Mouse (Mus musculus) kidney, postnatal 25 days (tissue): ENCODE measurements at regions not wholly inside any gene's neighbourhood (a gene's known extent, or its start where the extent isn't known, plus 50 kb on each side); places are given as distances from the start of the nearest gene placed in this dataset.

Source experiments
- DNase-seq, 2 experiments: peaks; one replicate each; pipeline ENCODE4 v3.0.0; 2021; ENCODE audit warnings: mixed read lengths in 2 of 2

DNA sequence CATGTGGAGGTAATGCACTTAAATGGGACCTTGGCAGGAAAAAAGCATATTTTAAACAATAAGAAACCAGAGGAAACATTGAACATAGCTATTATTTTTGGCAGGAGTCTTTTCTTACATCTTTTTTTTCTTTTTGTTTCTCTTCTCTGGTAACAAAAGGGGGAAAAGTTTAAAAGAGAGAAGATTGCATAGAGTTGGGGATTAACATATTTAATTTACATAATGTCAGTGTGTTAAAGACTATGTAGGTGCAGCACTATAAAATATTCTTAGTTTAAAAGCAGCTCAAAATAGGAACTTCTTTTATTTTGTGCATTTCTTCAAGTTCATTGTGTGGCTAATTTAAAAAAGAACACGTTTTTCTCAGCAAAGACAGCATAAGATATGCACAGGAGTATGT lies 1087.5 kb downstream of the Cdh11 start:
- DNase-seq = no peak

DNA sequence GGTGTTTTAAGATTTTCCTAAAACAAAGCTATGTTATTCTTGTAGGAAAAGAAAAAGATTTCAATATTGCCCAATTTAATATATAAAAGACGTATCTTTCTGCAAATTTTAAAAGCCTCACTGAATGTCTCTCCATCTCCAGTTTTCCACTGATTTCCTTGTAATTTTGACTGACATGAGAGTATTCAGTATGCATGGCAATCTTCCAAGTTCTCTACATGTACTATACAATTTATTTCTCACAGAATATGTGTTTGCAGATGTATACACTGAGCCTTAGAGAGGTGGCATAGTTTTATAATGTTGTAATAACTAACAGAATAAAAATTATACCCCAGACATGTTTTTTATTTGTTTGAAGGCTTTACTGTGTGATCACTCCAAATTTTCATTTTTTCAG lies 1094.5 kb downstream of the Cdh11 start:
- DNase-seq = no peak

DNA sequence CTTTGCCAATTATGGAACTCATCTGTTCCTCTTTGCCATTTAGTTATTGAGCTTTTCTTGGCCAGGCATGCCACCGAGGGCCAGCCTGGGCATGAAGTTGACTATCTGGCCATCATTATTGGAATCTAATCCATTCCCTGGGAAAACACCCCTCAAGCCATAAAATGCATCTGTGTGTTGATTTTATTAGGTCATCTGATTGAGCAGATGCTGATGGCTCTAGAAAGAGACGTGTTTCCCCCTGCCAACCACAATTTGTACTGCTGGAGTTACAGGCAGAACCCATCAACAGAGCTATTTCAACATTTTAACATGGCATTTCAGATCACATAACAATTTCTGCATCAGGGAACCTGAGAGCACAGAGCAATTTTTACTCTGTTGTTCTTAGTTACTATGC lies 1116.5 kb downstream of the Cdh11 start:
- no peak for DNase-seq

DNA sequence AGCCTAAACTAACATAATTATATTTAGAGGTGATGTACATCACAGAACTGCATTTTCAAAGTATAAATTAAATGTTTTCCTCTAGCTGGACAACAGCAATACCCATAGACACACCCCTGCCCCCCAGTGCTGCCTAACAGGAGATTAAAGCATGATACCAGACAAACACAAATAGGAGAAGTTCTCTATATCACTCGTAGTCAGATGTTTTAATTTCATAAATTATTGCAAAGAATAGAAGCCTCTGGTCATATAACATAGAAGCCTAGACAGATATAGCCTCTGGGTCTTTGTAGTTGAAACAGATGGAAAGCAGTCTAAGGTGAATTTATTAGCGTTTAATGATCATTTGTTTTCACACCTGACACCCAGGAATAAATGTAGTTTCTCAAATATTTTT lies 1122.6 kb downstream of the Cdh11 start:
- no peak for DNase-seq

DNA sequence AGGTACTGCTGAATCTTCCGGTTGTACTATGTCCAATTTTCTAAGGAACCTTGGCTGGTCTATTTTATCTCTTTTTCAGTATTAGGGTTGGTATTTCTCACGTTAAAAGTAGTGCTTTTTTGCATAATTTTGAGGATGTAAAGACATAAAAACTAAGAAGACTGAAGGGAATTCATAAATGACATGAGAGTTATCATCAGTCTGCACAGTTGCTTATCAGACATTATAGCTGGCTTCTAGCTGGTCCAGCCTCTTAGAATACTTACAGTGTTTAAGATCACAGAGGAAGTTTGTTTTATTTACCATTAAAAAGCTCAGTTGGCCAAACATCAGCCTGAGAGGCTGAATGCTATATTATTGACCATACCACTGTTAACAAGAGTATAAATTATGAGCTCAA lies 1130.2 kb downstream of the Cdh11 start:
- DNase-seq = no peak

DNA sequence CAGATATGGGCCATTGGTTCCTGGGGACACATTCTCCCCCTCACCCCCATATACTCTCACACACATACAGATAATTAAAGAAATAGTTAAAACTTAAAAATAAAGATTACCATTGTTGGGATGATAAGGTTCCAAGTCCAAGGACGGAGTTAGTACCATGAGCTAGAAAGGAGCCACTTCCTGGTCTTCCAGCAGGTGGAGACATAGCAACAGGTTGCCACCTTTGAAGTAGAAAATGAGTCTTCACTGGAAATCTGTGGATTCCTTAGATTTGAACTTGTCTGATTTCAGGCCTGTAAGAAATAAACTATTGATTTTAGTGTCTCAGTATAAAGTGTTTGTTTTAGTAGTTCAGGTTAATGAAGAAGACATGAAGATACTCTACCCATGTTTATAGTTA lies 1156.6 kb downstream of the Cdh11 start:
- peak in 1 of 2 experiments; percentile 12 for DNase-seq

GRCm38 (mm10) chr8:101621941-101622340 lies 1163.5 kb downstream of the Cdh11 start:
- no peak for DNase-seq

DNA sequence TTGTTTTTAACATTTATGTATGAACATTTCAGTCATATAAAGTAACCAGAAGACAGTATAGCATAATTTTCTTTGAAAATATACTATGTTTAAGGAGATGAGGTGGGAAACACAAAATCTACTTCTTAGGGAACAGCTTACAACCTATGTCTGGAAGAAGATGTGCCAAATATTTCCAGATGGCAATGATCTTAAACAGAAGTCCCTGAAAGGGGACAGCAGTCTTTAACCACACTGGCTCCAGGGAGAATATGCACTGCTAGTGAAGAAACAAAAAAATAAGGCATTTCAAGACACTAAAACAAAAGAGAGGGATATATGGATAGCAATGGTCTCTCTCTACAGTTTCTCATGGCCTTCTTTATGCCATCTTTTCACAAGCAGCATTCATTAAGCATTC lies 1194.3 kb downstream of the Cdh11 start:
- no peak for DNase-seq

GRCm38 (mm10) chr8:101590639-101591038 lies 1194.8 kb downstream of the Cdh11 start:
- DNase-seq = no peak

- no peak for DNase-seq
Observed at GRCm38 (mm10) chr8:101564447-101564846, 1221.0 kb downstream of the Cdh11 start.

GRCm38 (mm10) chr8:101522758-101523157 lies 1262.7 kb downstream of the Cdh11 start:
- no peak for DNase-seq

GRCm38 (mm10) chr8:101478554-101479314 lies 1306.7 kb downstream of the Cdh11 start:
- no peak for DNase-seq

- DNase-seq = no peak
Observed at GRCm38 (mm10) chr8:101466363-101466762, 1319.1 kb downstream of the Cdh11 start.

GRCm38 (mm10) chr8:101462515-101462914 lies 1322.9 kb downstream of the Cdh11 start:
- no peak for DNase-seq

GRCm38 (mm10) chr8:101444730-101445129 lies 1340.7 kb downstream of the Cdh11 start:
- DNase-seq = no peak

- no peak for DNase-seq
Observed at GRCm38 (mm10) chr8:101442563-101442962, 1342.9 kb downstream of the Cdh11 start.

GRCm38 (mm10) chr8:101435691-101436090 lies 1349.8 kb downstream of the Cdh11 start:
- DNase-seq = no peak
